Mouse (Mus musculus): ENCODE results near the gene Adrb1.

Adrb1 gene

GRCm38 (mm10) chr19:56703238-56704097 lies 18.5 kb upstream of the Adrb1 start:
- in situ Hi-C loops (cut with MboI) = no loop called here

DNA sequence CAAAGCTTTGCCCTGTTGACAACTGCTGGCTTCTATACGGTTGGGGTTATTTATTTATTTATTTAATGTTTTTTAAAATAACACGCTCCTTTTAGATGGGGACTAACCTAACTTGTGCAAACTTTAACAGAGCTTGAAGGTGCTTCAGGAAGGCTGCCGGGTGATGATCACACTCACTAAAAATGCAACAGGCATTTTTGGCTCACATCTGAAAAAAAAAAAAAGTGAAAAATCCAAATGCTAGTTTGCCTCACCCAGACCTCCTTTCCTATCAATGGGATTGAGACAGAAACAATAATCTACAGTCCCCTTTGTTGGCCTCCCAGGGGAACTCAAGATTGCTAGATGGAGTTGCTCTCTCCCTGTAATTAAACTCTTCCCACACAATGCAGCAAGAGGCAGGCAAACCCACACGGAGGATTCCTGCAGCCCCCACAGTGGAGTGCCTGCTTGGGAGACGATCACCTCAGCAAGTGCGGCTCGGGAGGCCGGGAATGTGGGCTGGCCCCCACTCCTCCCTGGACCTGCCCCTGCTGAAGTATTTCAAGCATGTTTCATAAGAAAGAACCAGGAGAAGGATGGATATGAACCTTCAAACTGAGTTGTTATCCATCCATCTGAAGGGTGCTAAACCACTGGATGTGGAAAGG lies 16.8 kb upstream of the Adrb1 start:
- in situ Hi-C loops (cut with MboI) = no loop called here

- in situ Hi-C loops (cut with MboI) = no loop called here
Measured at GRCm38 (mm10) chr19:56708794-56709193, 13.2 kb upstream of the Adrb1 start.

DNA sequence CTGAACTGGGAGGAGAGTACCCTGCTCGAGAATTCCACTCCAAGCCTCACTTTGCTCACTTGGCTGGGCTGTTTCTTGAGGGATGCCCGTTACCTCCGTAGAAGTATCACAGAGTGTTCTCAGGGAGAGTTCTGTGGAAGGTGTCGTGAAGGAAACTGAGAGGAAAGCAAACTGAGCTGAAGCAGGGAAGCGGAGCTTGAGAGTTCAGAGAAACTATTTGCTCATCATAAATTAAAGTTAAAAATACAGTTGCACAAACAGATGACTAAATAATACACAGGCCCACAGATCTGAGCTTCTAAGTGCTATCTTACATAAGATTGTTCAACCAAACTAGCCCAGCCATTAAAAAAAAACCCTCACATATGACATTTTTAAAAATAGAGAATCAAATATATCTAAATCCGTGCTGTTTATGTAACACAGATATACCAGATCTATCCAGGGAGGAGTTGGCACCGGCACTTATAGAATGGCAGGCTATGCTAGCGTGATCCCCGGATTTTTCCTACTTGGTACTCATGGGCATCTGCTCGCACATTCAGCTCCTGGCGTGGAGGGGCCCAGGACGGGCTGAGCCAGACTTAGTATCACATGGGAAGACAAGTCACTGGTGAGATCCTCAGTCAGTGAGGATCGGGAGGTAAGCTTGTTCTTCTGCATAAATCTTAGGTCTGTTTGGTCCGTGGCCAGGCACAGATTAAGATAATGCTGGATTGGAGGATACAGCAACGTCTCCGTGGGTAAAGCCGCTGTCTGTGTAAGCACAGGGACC lies 11.7 kb upstream of the Adrb1 start:
- in situ Hi-C loops (cut with MboI) = no loop called here

- in situ Hi-C loops (cut with MboI) = no loop called here
Measured at GRCm38 (mm10) chr19:56713613-56714012, 8.4 kb upstream of the Adrb1 start.

DNA sequence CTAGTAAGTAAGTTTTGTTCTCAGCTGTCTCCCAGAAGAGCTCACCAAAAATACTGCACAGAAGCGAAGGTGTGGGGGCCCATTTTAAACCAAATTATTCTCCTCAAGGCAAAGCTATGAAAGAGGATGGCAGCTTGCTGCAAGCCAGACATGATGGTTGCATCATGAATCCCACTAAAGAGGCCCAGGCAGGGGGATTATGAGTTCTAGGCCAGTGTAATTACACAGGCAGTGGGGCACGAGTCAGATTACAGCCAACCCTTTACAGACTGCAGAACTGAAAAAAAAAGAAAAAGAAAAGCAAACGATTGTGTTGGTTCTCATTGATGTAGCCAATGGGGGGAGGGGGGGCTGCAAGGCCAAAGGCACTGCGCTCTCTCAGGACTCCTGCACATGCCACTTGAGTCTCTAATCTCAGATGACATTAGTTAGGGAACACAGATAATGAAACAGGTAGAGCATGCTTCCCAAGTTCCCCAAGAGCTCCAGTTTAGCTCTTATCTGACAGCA lies 7.3 kb upstream of the Adrb1 start:
- in situ Hi-C loops (cut with MboI) = no loop called here

DNA sequence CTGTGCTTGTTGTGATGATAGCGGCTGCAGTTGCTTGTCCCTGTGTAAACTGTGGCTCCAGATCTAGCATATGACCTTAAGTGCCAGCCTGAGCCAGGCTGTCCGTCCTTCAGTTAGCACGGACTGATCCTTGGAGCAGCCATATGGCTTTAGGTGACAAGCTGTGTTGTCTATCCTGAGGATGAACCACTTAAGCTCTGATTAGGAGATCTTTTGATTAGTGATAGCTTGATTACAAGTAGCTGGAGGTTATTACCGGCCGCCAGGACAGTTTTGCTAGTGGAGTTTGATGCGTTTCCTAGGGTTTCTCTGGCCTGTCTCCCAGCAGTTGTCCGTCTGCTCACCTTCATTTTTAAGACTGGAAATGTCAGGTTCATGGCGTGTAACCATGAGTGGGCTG lies 4.0 kb upstream of the Adrb1 start:
- in situ Hi-C loops (cut with MboI) = no loop called here

- in situ Hi-C loops (cut with MboI) = no loop called here
Measured at GRCm38 (mm10) chr19:56720882-56721281, 1.1 kb upstream of the Adrb1 start.

- in situ Hi-C loops (cut with MboI) = no loop called here
Measured at GRCm38 (mm10) chr19:56722291-56722707, 300 bp downstream of the Adrb1 start.

- in situ Hi-C loops (cut with MboI) = no loop called here
Measured at GRCm38 (mm10) chr19:56722711-56723330, 822 bp downstream of the Adrb1 start.

GRCm38 (mm10) chr19:56723331-56724125 lies 1.5 kb downstream of the Adrb1 start:
- in situ Hi-C loops (cut with MboI) = no loop called here

DNA sequence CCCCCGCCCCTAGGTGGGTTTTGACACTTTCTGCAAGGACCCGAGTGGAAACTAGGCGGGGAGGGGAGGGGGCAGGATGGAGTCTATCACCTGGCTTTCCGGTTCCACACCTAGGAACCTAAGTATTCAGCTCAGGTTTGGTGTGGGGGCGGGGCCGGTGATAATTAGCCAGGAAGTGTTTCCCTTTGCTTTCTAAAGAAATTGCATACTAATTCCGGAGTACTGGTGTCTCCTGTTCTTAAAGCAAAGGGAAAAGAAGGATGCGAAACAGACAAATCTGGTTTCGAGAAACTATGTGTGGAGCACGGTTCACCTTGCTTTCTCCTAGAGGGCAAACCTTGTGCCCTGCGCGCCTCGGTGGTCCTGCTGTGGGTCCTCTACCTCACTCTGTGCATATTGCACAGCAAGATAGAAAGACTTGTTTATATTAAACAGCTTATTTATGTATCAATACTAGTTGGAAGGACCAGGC lies 2.2 kb downstream of the Adrb1 start:
- in situ Hi-C loops (cut with MboI) = no loop called here

DNA sequence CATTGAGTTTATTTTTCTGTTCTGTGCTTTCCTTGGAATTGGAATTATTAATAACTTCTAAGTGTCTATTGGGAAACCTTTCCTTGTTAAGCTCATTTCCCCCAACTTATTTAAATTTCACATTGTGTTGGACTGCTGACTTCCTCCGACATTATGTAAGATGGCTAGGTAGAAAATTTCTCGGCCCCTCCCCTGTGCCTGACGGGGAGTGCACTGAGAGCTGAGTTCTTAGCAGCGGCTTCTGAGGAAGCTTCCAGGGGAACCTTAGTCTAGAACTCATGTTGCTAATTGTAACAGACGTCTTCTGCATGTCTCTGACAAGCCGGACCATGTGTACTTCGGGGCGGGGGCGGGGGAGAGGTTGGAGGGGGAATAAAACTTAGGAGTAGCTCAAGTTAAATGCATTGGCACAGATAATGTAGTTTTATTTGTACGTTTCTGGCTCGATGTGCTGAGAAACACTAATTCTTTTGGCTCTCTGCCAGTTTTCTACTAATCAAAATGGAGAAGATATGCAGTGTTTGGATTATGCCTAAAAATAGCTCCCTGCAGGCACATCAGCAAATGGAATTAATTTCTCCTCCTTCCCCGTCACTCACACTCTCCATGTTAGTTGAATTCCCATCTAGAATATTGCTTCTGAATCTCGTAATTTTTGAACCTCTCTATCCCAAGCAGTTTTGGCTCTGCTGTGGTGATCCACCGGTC lies 5.3 kb downstream of the Adrb1 start:
- in situ Hi-C loops (cut with MboI) = no loop called here

GRCm38 (mm10) chr19:56734033-56734572 lies 12.1 kb downstream of the Adrb1 start:
- in situ Hi-C loops (cut with MboI) = no loop called here

DNA sequence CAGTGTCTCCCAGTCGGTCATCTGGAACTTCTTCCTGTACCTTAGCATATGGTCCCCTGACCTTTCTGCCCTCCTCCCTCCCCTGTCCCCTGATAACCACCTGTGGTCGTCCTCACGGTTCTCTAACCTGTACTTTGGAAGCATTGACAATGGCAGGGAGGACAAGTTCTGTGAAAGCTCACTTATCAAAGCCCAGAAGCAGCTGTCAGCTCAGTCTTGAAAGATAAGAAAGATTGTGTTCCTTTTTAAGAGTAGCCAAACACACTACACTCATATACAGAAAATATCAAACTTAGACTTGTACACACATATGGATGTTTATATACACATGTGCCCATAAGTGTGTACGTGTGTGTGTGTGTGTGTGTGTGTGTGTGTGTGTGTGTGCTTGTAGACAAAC lies 13.7 kb downstream of the Adrb1 start:
- in situ Hi-C loops (cut with MboI) = no loop called here

DNA sequence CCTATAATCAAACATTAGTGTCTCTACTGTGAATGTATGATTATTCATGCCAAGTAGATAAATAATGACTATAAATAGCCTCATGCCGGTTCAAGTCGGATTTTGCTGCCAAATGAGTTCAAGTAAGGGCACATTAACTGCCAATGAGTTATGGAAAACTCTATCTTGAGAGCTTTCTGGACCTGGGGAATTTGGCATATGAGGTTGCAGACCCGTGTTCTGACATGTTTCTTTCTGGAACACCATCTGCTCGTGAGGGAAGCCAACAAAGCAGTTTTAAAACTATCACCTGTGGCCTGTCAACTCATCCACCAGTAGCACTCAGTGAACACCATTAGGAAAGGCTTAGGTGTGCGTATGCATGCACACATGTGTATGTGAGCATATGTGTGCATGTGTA lies 14.3 kb downstream of the Adrb1 start:
- in situ Hi-C loops (cut with MboI) = no loop called here

DNA sequence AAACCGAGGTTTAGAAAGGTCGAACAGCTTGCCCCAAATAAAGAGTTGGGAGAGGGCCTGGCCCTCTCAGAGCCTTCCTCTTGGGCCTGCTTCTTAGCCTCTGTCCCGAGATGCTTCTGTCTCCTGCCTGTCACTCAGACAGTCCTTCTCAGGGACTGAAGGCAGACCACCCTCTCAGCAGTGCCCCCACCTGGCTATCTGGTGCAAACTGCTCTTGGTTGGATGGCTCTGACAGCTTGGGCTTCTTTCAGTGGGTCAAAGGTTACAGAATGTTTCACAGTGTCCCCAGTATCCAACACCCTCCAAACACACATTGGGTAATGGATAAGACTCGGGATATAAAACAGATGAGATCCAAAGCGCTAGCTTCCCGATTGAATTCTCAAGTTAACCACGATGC lies 23.1 kb downstream of the Adrb1 start:
- in situ Hi-C loops (cut with MboI) = no loop called here

DNA sequence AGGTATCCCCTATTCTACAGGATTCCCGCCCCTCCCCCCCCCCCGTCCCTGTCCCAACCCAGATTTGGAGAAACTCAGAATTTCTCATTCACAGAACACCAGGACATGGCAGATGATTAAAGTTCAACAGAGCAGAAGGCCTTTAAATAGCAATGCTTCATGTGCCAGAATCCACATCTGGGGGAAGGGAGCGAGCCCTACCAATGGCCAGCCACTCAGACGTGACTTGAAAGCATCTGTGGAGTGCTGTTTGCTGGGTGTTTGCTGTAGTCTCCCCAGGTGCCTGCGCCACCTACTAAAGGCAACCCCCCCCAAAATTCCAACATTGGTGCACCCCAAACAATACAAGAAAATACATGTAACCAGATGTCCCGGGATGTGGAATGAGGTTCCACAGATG lies 23.5 kb downstream of the Adrb1 start:
- in situ Hi-C loops (cut with MboI) = no loop called here

- in situ Hi-C loops (cut with MboI) = no loop called here
Measured at GRCm38 (mm10) chr19:56746618-56747017, 24.6 kb downstream of the Adrb1 start.

DNA sequence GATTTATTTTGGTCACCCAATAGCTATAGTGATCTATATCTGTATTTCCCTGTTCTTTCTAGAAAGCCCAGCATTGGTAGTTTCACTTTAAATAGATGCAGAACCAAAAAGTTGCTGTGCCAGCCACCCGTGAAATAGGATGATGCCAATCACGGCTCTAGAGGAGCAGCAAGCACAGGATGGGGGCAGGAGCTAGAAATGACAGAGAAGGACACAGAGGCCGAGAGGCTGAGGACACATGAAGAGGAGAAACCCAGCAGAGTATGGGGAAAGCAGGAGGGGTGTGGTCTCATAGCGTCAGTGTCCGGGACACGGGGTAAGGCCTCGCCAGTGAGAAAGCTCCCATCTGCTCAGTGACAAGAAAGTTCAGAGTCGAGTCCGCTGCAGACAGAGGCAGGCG lies 25.9 kb downstream of the Adrb1 start:
- in situ Hi-C loops (cut with MboI) = no loop called here
